Mouse (Mus musculus): Measurements from ENCODE around the gene Tmem42.

Gene Tmem42

DNA sequence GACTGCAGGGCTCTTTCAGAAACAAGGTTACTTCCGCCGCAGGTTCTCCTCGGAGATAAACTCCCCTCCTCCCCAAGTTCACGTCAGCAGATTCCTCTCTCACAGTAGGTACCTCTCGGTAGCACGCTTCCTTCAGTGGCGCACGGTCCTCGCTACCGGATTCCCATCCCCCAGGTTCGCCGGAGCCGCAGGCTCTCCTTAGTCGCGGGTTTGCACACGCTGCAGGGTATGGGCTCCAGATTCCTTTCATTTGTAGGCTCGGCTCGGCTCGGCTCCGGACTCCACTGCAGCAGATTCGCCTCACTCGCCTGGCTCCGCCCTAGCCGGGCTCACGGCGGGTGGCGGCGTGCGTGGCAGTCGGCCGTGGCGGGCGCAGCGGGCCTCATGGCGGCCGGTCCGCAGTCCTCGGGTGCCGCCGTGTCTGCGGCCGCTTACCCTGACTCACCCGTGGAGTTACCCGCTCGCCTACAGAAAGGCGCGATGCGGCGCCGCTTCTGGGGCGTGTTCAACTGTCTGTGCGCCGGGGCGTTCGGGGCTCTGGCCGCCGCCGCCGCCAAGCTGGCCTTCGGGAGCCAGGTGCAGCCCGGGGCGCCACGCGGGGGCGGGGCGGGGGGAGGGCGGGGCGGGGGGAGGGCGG, at the start of gene Tmem42:
Tmem42 (plus strand) TSS at position 332 of the 637 bp plus-strand sequence.
- peak; percentile 82 to 89 for DNase-seq (ENCODE audit: low spot score in 2 of 2)

DNA sequence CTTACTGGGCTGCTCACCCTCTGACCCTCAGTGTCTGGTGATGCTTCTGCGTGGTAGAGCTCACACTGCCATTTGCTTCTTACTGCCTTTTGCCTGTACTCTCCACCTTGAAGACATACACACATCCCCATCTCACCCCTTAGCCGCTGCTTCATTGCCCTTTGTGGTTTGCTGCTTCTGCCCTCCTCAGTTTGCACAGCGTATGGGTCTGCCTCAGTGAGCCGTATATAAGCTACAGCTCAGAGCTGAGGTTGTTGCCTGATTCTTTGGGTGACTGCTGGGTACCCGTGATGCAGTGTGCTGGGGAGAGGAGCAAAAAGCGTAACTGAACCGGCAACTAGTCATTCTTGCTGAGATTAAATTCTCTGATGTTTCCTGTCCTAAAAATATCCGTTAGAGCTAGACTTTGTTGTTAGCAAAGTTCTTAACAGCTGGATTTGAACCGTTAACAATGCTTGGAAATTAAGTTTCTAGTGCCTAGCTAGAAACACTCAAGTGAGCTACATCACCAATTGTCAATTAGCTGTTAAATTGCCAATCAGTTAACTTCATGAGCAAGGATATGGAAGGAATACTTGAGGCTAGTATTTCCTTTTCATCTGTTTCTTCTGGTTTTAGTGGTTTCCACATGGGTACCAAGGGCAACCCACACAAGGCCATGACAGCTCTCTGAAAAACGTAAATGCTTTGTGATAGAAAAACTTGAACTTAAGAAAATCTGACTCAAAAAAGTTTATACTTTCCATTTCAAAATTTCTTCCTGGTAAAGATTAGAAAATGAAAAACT, 22.5 kb upstream of the Tmem42 start:
- no peak for DNase-seq (ENCODE audit: low spot score in 2 of 2)

DNA sequence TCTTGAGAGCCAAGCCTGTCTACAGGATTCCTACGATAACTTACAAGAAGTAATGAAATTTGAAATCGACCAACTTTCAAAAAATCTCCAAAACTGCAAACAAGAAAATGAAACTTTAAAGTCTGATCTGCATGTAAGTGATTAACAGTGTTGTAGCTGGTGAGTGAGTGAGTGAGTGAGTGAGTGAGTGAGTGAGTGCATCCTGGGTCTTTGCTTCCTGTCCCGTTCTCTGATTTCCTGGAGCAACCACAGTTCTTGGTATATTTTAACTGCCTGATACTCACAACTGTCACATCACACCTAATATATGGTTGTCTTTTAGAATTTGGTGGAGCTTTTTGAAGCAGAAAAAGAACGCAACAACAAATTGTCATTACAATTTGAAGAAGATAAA, 21.9 kb upstream of the Tmem42 start:
- no peak for DNase-seq (ENCODE audit: low spot score in 2 of 2)

DNA sequence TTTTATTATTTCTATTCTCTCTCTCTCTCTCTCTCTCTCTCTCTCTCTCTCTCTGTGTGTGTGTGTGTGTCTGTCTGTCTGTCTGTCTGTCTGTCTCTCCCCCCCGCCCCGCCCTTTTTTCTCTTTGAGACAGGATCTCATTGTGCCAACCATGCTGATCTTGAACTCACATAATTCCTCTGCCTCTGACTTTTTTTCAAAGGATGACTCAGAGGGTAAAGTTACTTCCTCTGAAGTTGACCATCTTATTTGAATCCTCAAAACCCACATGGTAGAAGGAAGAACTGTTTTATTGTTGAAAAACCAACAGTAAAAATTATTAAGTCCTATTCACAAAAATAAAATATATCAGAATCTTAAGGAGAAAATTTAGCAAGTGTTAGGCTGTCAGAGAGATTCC, 16.4 kb upstream of the Tmem42 start:
- DNase-seq (ENCODE audit: low spot score in 2 of 2), result no peak

DNA sequence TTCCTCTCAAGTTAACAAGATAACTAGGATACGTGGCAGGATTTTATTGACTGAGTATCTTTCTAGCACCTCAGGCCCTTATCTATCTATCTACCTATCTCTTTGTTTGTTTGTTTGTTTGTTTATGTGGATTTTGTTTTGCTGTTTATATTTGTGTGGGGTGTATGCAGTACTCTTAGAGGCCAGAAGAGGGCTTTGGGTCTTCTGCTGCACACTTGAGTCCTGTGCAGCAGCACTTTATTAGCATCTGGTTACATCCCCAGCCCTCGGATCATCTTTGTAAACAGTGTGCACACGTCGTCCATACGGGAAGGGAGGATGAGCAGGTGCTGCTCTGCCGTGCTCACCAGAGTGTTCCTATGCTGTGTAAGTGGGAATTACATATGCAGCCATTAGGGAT, 15.1 kb upstream of the Tmem42 start:
- DNase-seq (ENCODE audit: low spot score in 2 of 2), result no peak

DNA sequence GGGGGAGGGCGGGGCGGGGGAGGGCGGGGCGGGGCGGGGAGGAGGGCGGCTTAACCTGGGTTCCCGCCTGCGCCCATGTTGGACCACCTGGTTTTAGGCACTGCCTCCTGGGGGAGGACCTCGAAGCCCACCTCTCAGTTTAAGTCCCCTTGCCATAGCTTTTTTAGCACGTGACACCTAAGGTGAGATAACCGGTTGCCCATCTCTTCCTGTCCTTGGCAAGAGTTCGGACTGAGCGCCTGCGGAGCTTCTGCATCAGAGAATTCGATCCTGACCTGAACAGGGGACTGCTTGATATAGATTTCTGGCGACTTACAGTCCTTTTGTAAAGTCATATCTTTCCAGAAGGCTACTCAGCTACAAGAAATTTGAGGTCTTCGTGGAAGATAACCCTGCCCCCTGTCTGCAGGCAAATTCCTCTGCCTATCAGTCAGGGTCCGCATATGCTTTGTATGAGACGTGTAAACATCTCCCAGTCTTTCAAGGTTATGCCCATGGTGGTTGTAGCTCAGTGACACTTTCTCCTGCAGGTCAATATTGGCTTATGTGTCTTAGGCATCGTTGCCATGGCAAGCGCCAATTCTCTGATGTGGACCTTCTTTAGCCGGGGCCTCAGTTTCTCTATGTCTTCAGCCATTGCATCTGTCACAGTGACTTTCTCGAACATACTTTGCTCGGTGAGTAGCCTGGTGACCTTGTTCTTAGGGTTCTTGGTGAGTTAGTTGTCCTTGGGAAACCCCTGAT, 682 bp downstream of the Tmem42 start:
- no peak for DNase-seq (ENCODE audit: low spot score in 2 of 2)

DNA sequence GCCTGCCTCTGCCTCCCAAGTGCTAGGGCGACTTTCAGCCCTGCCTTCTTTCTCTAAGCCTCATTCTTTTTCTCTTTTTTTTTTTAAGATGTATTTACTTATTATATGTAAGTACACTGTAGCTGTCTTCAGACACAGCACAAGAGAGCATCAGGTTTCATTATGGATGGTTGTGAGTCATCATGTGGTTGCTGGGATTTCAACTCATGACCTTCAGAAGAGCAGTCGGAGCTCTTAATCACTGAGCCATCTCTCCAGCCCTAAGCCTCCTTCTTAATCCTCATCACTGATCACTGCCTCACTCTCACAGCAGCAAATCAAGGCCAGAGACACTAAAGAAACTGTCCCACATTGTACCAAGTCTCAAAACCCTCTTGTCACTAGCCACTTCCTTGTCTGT, 3.1 kb downstream of the Tmem42 start:
- no peak for DNase-seq (ENCODE audit: low spot score in 2 of 2)

DNA sequence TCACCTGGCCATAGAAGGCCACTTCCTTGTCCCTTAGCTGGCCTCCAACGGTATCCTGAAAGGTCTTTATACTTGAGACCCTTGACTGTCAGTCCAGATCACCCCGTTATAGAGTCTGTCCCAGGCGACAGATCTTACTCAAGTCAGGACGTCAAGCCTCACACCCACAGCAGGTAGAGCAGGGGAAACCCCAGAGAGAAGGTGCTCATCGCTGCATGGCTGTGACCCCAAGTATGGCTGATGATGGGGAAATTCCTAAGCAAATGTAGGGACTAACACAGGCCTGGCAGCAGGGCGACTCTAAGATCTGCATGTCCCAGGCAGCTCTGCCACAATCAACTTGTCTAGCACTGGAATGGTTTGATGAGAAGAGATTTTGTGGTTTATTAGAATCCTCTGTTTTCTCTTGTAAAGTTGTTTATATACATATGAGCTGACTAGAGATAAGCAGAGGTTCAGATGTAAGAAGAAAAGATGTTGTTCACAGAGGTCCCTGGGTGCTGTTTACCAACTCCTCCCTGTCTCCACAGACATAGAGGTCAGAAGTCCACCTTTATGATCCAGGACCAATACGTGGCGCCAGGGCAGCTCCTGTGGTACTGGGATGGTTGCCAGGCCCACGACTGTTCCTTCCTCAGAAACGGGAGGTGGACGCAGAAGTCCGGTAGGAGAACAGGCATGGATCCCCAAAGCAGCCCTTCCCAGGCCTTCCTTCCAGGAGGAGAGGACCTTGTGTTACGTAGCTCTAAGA, 10.5 kb downstream of the Tmem42 start:
- no peak for DNase-seq (ENCODE audit: low spot score in 2 of 2)

DNA sequence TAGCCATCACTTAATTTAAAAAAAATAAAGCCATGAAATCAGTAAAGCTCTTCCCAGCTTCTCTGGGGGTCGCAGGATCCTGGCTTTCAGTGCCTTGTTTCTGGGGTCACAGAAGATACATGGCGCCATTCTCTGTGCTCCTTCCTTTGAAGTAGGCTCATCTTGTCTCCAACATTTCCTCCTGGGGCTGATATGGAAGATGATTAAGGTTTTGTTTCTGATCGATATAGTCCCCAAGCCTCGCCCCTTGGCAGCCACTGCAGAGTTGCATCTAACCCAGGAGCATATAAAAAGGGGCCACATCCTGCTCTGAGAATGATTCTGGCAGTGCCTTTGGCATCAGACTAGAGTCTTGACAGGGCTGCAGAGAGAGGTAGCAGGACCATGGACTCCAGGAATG, 13.3 kb downstream of the Tmem42 start, which contains the start of gene Tgm4:
Tgm4 (plus strand) TSS at position 301 of the 400 bp plus-strand sequence.
- DNase-seq (ENCODE audit: low spot score in 2 of 2), result no peak

DNA sequence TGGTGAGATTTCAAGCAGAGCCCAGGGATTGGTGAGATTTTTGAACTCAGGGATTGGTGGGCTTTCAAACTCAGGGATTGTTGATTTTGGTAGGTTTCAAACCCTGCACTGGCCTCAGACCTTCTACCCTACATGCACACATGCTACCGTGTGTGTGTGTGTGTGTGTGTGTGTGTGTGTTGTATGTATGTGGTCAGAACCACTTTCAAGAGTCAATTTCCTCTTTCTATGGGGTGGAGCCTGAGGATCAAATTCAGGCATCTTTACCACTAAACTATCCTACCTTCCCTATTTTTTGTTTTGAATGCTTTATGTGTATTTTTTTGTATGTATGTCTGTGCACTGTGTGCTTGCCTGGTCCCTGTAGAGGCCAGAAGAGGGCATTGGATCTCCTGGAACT, 26.5 kb downstream of the Tmem42 start:
- no peak for DNase-seq (ENCODE audit: low spot score in 2 of 2)

DNA sequence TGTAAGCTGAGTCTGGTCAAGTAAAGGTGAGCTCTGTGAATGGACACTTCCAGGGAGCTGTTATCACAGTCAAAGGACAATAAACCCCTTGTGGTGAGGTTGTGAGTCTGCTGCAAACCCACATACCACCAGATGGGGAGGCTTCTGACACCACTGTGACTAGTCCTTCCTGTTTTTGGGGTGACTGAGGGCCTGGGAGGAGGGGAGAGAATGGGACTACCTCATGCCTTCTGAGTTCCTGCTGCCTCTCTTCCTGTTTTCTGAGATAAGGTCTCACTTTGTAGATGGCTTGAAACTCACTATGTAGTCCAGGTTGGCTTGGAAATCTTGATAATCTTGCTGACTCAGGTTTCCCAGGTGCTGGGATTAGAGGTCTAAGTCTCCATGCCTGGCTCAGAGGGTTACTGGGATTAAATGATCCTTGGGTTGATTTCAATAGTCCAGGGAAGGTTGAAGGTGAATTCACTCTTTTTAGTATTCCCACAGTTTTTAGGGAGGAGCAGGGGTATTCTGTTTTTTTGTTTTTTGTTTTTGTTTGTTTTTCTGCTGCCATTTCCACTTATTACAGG, 37.7 kb downstream of the Tmem42 start:
- no peak for DNase-seq (ENCODE audit: low spot score in 2 of 2)

DNA sequence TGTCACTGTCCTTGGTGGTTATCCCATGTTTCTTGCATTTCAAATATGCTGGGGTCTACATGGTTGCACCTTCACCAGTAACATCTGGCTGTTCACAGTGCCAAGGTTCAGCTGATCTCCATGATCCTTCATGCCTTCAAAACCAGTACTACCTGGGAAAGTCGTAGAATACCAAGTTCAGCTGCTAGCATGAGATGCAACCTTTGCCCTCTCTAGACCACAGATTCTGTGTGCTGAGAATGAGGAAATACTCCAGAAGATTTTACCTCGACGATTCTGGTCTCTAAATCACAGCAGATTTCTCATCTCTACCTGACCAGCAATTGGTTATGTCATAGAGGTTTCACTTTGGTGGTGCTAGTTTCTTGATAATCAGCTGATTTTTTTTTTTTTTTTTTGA, 39.0 kb downstream of the Tmem42 start:
- DNase-seq (ENCODE audit: low spot score in 2 of 2), result no peak
